Mouse (Mus musculus) adrenal gland, postnatal 14 days (tissue): Measurements from ENCODE around the gene Mcl1. TPM values are rescaled to one million over a fixed set of nuclear protein-coding genes. Genes with fewer than 3 reads are reported as not detected.
"Not testable (repeated sequence)": the region's sequence is repeated elsewhere in the genome, so short reads cannot be mapped to it uniquely, and the experiment has no call there.

Source experiments
- DNase-seq: peaks from one replicate; pipeline ENCODE4 v3.0.0; 2021; ENCODE audit warnings: mixed read lengths
- long read RNA-seq, 2 experiments: library from polyadenylated mRNA; stranded (forward); transcript quantifications; one replicate each; pipeline ENCODE4 v2.0.0; 2021
- total RNA-seq: library from RNA; stranded (reverse); gene quantifications from 2 replicates; pipeline ENCODE4 v1.2.3, GENCODE M21; 2021

Gene Mcl1
- 151 and 187 TPM in 2 replicates for total RNA-seq
- long read RNA-seq, experiment 1, transcript Mcl1-201 (3 exons, 3,418 nt), result major isoform, 91 of 117 reads
- long read RNA-seq, experiment 1, partial matches to known transcripts, result 10 of 117 reads
- long read RNA-seq, experiment 1, other reads (novel, unspliced or antisense), result 16 of 117 reads
- long read RNA-seq, experiment 2, transcript Mcl1-201 (3 exons, 3,418 nt), result major isoform, 94 of 124 reads
- long read RNA-seq, experiment 2, partial matches to known transcripts, result 11 of 124 reads
- long read RNA-seq, experiment 2, other reads (novel, unspliced or antisense), result 19 of 124 reads

GRCm38 (mm10) chr3:95658236-95658867 is at the start of gene Mcl1:
TSS of gene Mcl1 (plus strand) at chr3:95658788.
- peak; percentile 98 for DNase-seq

- DNase-seq, result no peak
Measured at GRCm38 (mm10) chr3:95609195-95609594, 49.4 kb upstream of the Mcl1 start.

GRCm38 (mm10) chr3:95613996-95614395 is 44.6 kb upstream of the Mcl1 start:
- no peak for DNase-seq

- DNase-seq, result no peak
Measured at GRCm38 (mm10) chr3:95618511-95618910, 40.1 kb upstream of the Mcl1 start.

GRCm38 (mm10) chr3:95621241-95621640 is 37.3 kb upstream of the Mcl1 start:
- DNase-seq, result no peak

- not testable (repeated sequence) for DNase-seq
Measured at GRCm38 (mm10) chr3:95622421-95622820, 36.2 kb upstream of the Mcl1 start.

- no peak for DNase-seq
Measured at GRCm38 (mm10) chr3:95623551-95623950, 35.0 kb upstream of the Mcl1 start.

GRCm38 (mm10) chr3:95623991-95624515 is 34.5 kb upstream of the Mcl1 start:
- DNase-seq, result not testable (repeated sequence)

- DNase-seq, result peak; percentile 98
Measured at GRCm38 (mm10) chr3:95624628-95625503, 33.7 kb upstream of the Mcl1 start, which contains the start of gene Ensa. TSS of gene Ensa (plus strand) at chr3:95624993.

GRCm38 (mm10) chr3:95627763-95628162 is 30.8 kb upstream of the Mcl1 start:
- no peak for DNase-seq

GRCm38 (mm10) chr3:95629755-95630154 is 28.8 kb upstream of the Mcl1 start:
- peak; percentile 61 for DNase-seq

- DNase-seq, result no peak
Measured at GRCm38 (mm10) chr3:95630856-95631255, 27.7 kb upstream of the Mcl1 start.

- DNase-seq, result no peak
Measured at GRCm38 (mm10) chr3:95631304-95631703, 27.3 kb upstream of the Mcl1 start.

GRCm38 (mm10) chr3:95632648-95633588 is 25.7 kb upstream of the Mcl1 start:
- DNase-seq, result peak; percentile 46

- DNase-seq, result no peak
Measured at GRCm38 (mm10) chr3:95635636-95636035, 23.0 kb upstream of the Mcl1 start.

GRCm38 (mm10) chr3:95636072-95636471 is 22.5 kb upstream of the Mcl1 start:
- no peak for DNase-seq

GRCm38 (mm10) chr3:95639694-95640093 is 18.9 kb upstream of the Mcl1 start:
- DNase-seq, result no peak

- DNase-seq, result no peak
Measured at GRCm38 (mm10) chr3:95643097-95643496, 15.5 kb upstream of the Mcl1 start.

- no peak for DNase-seq
Measured at GRCm38 (mm10) chr3:95645313-95646235, 13.0 kb upstream of the Mcl1 start.

- DNase-seq, result no peak
Measured at GRCm38 (mm10) chr3:95648016-95648415, 10.6 kb upstream of the Mcl1 start.
